Mouse (Mus musculus) heart, embryonic 14.5 days (tissue): ENCODE results near the gene H1fx. TPM values are rescaled to one million over a fixed set of nuclear protein-coding genes. Genes with fewer than 3 reads are reported as not detected.

Source experiments
- ATAC-seq: fragments of 200-750 bp; cut with Nextera tagmentation; 2 replicates; pipeline ENCODE4 v1.8.0; 2017; ENCODE audit warnings: low read depth, moderate TSS enrichment; ENCODE audit not compliant: insufficient number of reproducible peaks, insufficient read depth, low FRiP score
- H3K27ac ChIP-seq, 2 experiments: fragments of 200-500 bp in 1 of 2; fragments of 300-500 bp in 1 of 2; sonication (generic) in 1 of 2; replicated peaks in 1 of 2; 2 replicates each; pipeline ENCODE4 v1.5.1; 2012 to 2014; ENCODE audit warnings: low read depth in 2 of 2, low read length in 2 of 2, control low read depth in 1 of 2, mild to moderate bottlenecking in 1 of 2, mixed read lengths in 1 of 2; ENCODE audit not compliant: control insufficient read depth in 1 of 2, insufficient read depth in 1 of 2
- H3K27me3 ChIP-seq: fragments of 300-500 bp; sonication (generic); 2 replicates; pipeline ENCODE4 v1.6.1; 2014; ENCODE audit warnings: mild to moderate bottlenecking, low read length, control low read depth; ENCODE audit not compliant: control insufficient read depth, insufficient read depth
- H3K36me3 ChIP-seq: fragments of 300-500 bp; sonication (generic); 2 replicates; pipeline ENCODE4 v1.6.1; 2014; ENCODE audit warnings: mild to moderate bottlenecking, control low read depth, low read length, mixed read lengths; ENCODE audit not compliant: control insufficient read depth, insufficient read depth
- H3K4me1 ChIP-seq, 2 experiments: fragments of 200-500 bp in 1 of 2; fragments of 300-500 bp in 1 of 2; sonication (generic) in 1 of 2; 2 replicates each; pipeline ENCODE4 v1.6.1; 2012 to 2014; ENCODE audit warnings: low read length in 2 of 2, control low read depth in 1 of 2, mixed read lengths in 1 of 2; ENCODE audit not compliant: control insufficient read depth in 2 of 2, insufficient read depth in 2 of 2
- H3K4me2 ChIP-seq: fragments of 300-500 bp; sonication (generic); 2 replicates; pipeline ENCODE4 v1.6.1; 2014; ENCODE audit warnings: mild to moderate bottlenecking, low read length
- H3K4me3 ChIP-seq, 2 experiments: fragments of 200-500 bp in 1 of 2; fragments of 300-500 bp in 1 of 2; sonication (generic) in 1 of 2; 2 replicates each; pipeline ENCODE4 v1.5.1; 2012 to 2014; ENCODE audit warnings: low read length in 2 of 2, mild to moderate bottlenecking in 2 of 2, control low read depth in 1 of 2, low read depth in 1 of 2, moderate library complexity in 1 of 2; ENCODE audit not compliant: control insufficient read depth in 1 of 2, insufficient read depth in 1 of 2
- H3K9ac ChIP-seq: fragments of 300-500 bp; sonication (generic); 2 replicates; pipeline ENCODE4 v1.6.1; 2014; ENCODE audit warnings: mild to moderate bottlenecking, low read length
- H3K9me3 ChIP-seq: fragments of 300-500 bp; sonication (generic); 2 replicates; pipeline ENCODE4 v1.6.1; 2016; ENCODE audit warnings: low read length, control low read depth; ENCODE audit not compliant: control insufficient read depth
- WGBS: fragments of 180-500 bp; shearing (Covaris S2); extraction: QIAGEN DNeasy Blood & Tissue Kit; methylation state at CpG from one replicate; pipeline ENCODE4 v1.1.7; 2014; 5-methylcytosine and 5-hydroxymethylcytosine counted together
- microRNA-seq: library from miRNA; unstranded; fragments of <30 nt; microRNA quantifications from one replicate; pipeline ENCODE4, GENCODE M21; 2016
- polyA plus RNA-seq: library from polyadenylated mRNA; unstranded; fragments of >200 nt; fragmentation: Nextera tagmentation; extraction: Ambion mirVana; gene quantifications from 2 replicates; pipeline ENCODE4 v1.2.1, GENCODE M21; 2014

H1fx gene
- polyA plus RNA-seq, 1 experiment from 2014 or later, result 33.0 TPM

GRCm38 (mm10) chr6:87937178-87937788 lies 44.2 kb downstream of the H1fx start:
- Histone ChIP-seq H3K4me3 (no peak overlapping the region), H3K36me3 (peaks cover 46% of the 10 kb centered on the region), H3K27me3 (no peaks in the 10 kb centered on the region), H3K9me3 (no peaks in the 10 kb centered on the region), H3K4me1 (peaks cover 0 to 7% of the 10 kb centered on the region in 2 experiments; a peak in 1 of 4 replicates), H3K9ac (0 out of 2 replicates have a peak overlapping the region, but pooled peaks have one; percentile 16), H3K4me2 (peak overlapping the region; percentile 39), H3K27ac (peak overlapping the region in 1 of 2 experiments; percentile 50; a peak in 1 of 4 replicates)
- WGBS, result 29% methylated on average over 19 of the region's 19 CpGs
- peak; percentile 92 for ATAC-seq

- H3K36me3 ChIP-seq, result peaks cover 60% of the 10 kb centered on the region
- no peak overlapping the region for H3K4me2 ChIP-seq
- no peak overlapping the region for H3K9ac ChIP-seq
- H3K27ac ChIP-seq, result no peak overlapping the region
- WGBS, result 84% methylated on average over 5 of the region's 5 CpGs
- no peaks in the 10 kb centered on the region for H3K27me3 ChIP-seq
- H3K4me1 ChIP-seq, result peaks cover 0 to 7% of the 10 kb centered on the region in 2 experiments; a peak in 1 of 4 replicates
- no peak for ATAC-seq
- H3K4me3 ChIP-seq, result no peak overlapping the region
- H3K9me3 ChIP-seq, result peaks cover 6% of the 10 kb centered on the region; the same call in 1 of the 2 replicates
These were observed 46.4 kb downstream of the H1fx start for GRCm38 (mm10) chr6:87935037-87935436.

Small RNAs within 50 kb of the gene (microRNA-seq; reads per million reads assigned to microRNA genes)
- not detected for gene Gm47286

Other genes starting within 250 kb of the H1fx start
- 3.4 TPM in 2 replicates for gene Gp9, start 203.6 kb downstream of the H1fx start, polyA plus RNA-seq
- gene Rab43, start 169.5 kb downstream of the H1fx start, polyA plus RNA-seq, result 8.0 and 8.4 TPM in 2 replicates
- gene Gm45140, start 145.8 kb downstream of the H1fx start, polyA plus RNA-seq, result 1.4 and 1.6 TPM in 2 replicates
- gene Isy1, start 142.8 kb downstream of the H1fx start, polyA plus RNA-seq, result 16.5 and 20.0 TPM in 2 replicates
- 742 and 747 TPM in 2 replicates for gene Cnbp, start 130.5 kb downstream of the H1fx start, polyA plus RNA-seq
- 121 and 125 TPM in 2 replicates for gene Copg1, start 93.8 kb downstream of the H1fx start, polyA plus RNA-seq
- 23.0 and 24.5 TPM in 2 replicates for gene Hmces, start 67.7 kb downstream of the H1fx start, polyA plus RNA-seq
- gene Rab7, start 63.6 kb upstream of the H1fx start, polyA plus RNA-seq, result 234 and 241 TPM in 2 replicates
- 179 and 180 TPM in 2 replicates for gene Rpn1, start 102.8 kb upstream of the H1fx start, polyA plus RNA-seq
- gene Gata2, start 212.3 kb upstream of the H1fx start, polyA plus RNA-seq, result 12.5 and 18.6 TPM in 2 replicates
- not detected in 2 replicates for gene Dnajb8, start 240.6 kb upstream of the H1fx start, polyA plus RNA-seq